9 mouse cellular contexts compared by ENCODE assay signal in genomic region chr17:64579696-64580095, GRCm38 (mm10). TPM values are rescaled to one million over a fixed set of nuclear protein-coding genes. Genes with fewer than 3 reads are reported as not detected.
DNase-seq lines count a peak whose midpoint lies in the region; ATAC-seq and TF ChIP-seq lines count a peak whose summit lies in the region.
"Had no signal": no experiment of that assay in that cellular context is flagged by ENCODE, and none has a peak within 500 bp of the region (broad histone marks: within the 10 kb centered on the region; RNA-seq: fewer than 3 reads in every experiment).

No protein-coding gene starts in this region.

- no peak overlapping the region for H3K4me2 ChIP-seq in forebrain, embryonic 15.5 days (replicated peaks)
- no peak overlapping the region for H3K4me2 ChIP-seq in forebrain, embryonic 11.5 days (ENCODE audit: low read depth, low read length, severe bottlenecking)
- H3K4me2 ChIP-seq in intestine, postnatal 0 days (replicated peaks; ENCODE audit: low read depth) = no peak overlapping the region
- H3K4me2 ChIP-seq: embryonic facial prominence, embryonic 12.5 days had no signal

- ATAC-seq in forebrain, embryonic 15.5 days (replicated peaks) = peak; percentile 39; the same call in 1 of the 2 replicates
- ATAC-seq in forebrain, embryonic 11.5 days (replicated peaks; ENCODE audit: low FRiP score) = no peak
- no peak for ATAC-seq in intestine, postnatal 0 days
- ATAC-seq in frontal cortex, adult (ENCODE audit: low TSS enrichment) = no peak; the same call in 1 of the 2 replicates

- H3K27ac ChIP-seq in forebrain, embryonic 15.5 days (replicated peaks) = no peak overlapping the region
- H3K27ac ChIP-seq in forebrain, embryonic 11.5 days (ENCODE audit: low read depth, low read length) = no peak overlapping the region
- no peak overlapping the region for H3K27ac ChIP-seq in intestine, postnatal 0 days (ENCODE audit: low read depth, low read length)
- H3K27ac ChIP-seq: embryonic facial prominence, embryonic 12.5 days had no signal

- peaks cover 12% of the 10 kb centered on the region; the same call in 1 of the 2 replicates for H3K4me1 ChIP-seq in forebrain, embryonic 15.5 days
- no peaks in the 10 kb centered on the region for H3K4me1 ChIP-seq in forebrain, embryonic 11.5 days (replicated peaks; ENCODE audit: control insufficient read depth, insufficient read depth, low read length)
- H3K4me1 ChIP-seq in intestine, postnatal 0 days (replicated peaks; ENCODE audit: control insufficient read depth, insufficient read depth, low read length) = no peaks in the 10 kb centered on the region
- H3K4me1 ChIP-seq: embryonic facial prominence, embryonic 12.5 days had no signal

- H3K4me3 ChIP-seq in forebrain, embryonic 15.5 days = no peak overlapping the region
- H3K4me3 ChIP-seq in forebrain, embryonic 11.5 days (ENCODE audit: low read depth, low read length) = no peak overlapping the region
- no peak overlapping the region for H3K4me3 ChIP-seq in intestine, postnatal 0 days (ENCODE audit: low read depth, low read length)
- H3K4me3 ChIP-seq: embryonic facial prominence, embryonic 12.5 days had no signal

- H3K9ac ChIP-seq in forebrain, embryonic 15.5 days (replicated peaks) = no peak overlapping the region
- no peak overlapping the region for H3K9ac ChIP-seq in forebrain, embryonic 11.5 days (ENCODE audit: low read length)
- no peak overlapping the region for H3K9ac ChIP-seq in intestine, postnatal 0 days (ENCODE audit: low read depth, low read length)
- H3K9ac ChIP-seq: embryonic facial prominence, embryonic 12.5 days had no signal

- WGBS in forebrain, embryonic 15.5 days = 61% methylated on average over 8 of the region's 8 CpGs
- WGBS in forebrain, embryonic 11.5 days = 86% methylated on average over 8 of the region's 8 CpGs
- WGBS in intestine, postnatal 0 days = 56% methylated on average over 8 of the region's 8 CpGs

- H3K27me3 ChIP-seq in forebrain, embryonic 15.5 days = no peaks in the 10 kb centered on the region
- no peaks in the 10 kb centered on the region for H3K27me3 ChIP-seq in forebrain, embryonic 11.5 days (ENCODE audit: control insufficient read depth, insufficient read depth, low read length)
- H3K27me3 ChIP-seq in intestine, postnatal 0 days (replicated peaks; ENCODE audit: control insufficient read depth, insufficient read depth, low read length) = no peaks in the 10 kb centered on the region
- H3K27me3 ChIP-seq: embryonic facial prominence, embryonic 12.5 days had no signal

- no peaks in the 10 kb centered on the region for H3K9me3 ChIP-seq in forebrain, embryonic 15.5 days
- H3K9me3 ChIP-seq in forebrain, embryonic 11.5 days (ENCODE audit: control insufficient read depth, low read length) = no peaks in the 10 kb centered on the region
- no peaks in the 10 kb centered on the region for H3K9me3 ChIP-seq in intestine, postnatal 0 days (ENCODE audit: control insufficient read depth)
- H3K9me3 ChIP-seq: embryonic facial prominence, embryonic 12.5 days had no signal

- no peak for DNase-seq in forebrain, embryonic 11.5 days (ENCODE audit: low spot score)
- peak; percentile 68 to 70 for DNase-seq in cerebellum, adult 18-20 months
- peak; percentile 79 for DNase-seq in layer of hippocampus, adult 9-11 months
- DNase-seq in right cerebral cortex, adult 2 months (ENCODE audit: low spot score in 2 of 2) = peak; percentile 52 to 61
- DNase-seq in ovary, postnatal 36 days (ENCODE audit: low spot score) = no peak

- H3K36me3 ChIP-seq in forebrain, embryonic 15.5 days = no peaks in the 10 kb centered on the region
- no peaks in the 10 kb centered on the region for H3K36me3 ChIP-seq in forebrain, embryonic 11.5 days (ENCODE audit: control insufficient read depth, insufficient read depth, low read length)
- no peaks in the 10 kb centered on the region for H3K36me3 ChIP-seq in intestine, postnatal 0 days (ENCODE audit: control insufficient read depth, insufficient read depth)
- H3K36me3 ChIP-seq: embryonic facial prominence, embryonic 12.5 days had no signal

- TF ChIP-seq CTCF in intestine, postnatal 0 days (IDR thresholded peaks at IDR 0.05; ENCODE audit: low read depth) = no peak

RNA-seq across cellular contexts. Expression of gene Man2a1, which starts 20.8 kb away (rescaled TPM):
- polyA plus RNA-seq in forebrain, embryonic 15.5 days (2015; fragmentation: Nextera tagmentation; extraction: Ambion mirVana) = 3.4 and 3.5 TPM in 2 replicates
- 4.4 and 5.1 TPM in 2 replicates for polyA plus RNA-seq in forebrain, embryonic 11.5 days (2014; fragmentation: Nextera tagmentation; extraction: Ambion mirVana)
- 7.2 and 8.7 TPM in 2 replicates for polyA plus RNA-seq in intestine, postnatal 0 days (2015; fragmentation: Nextera tagmentation; extraction: Ambion mirVana)

Comparison
In these comparisons a context has a peak if more than half of its experiments do, and no peak if none do; other contexts are left out.
1. DNase-seq: peak in cerebellum, adult 18-20 months (2 of 2), layer of hippocampus, adult 9-11 months (single experiment) and right cerebral cortex, adult 2 months (2 of 2); none in forebrain, embryonic 11.5 days (single experiment) and ovary, postnatal 36 days (single experiment).